Mouse (Mus musculus) heart, postnatal 4 days (tissue): ENCODE data around the gene Dhrs9. TPM values are rescaled to one million over a fixed set of nuclear protein-coding genes. Genes with fewer than 3 reads are reported as not detected.
"Not testable (repeated sequence)": the region's sequence is repeated elsewhere in the genome, so short reads cannot be mapped to it uniquely, and the experiment has no call there.

Source experiments
- DNase-seq: peaks from one replicate; pipeline ENCODE4 v3.0.0; 2021
- total RNA-seq, 2 experiments: library from RNA; stranded (reverse); gene quantifications; 2 replicates each; pipeline ENCODE4 v1.2.3; 2021

Gene Dhrs9
- total RNA-seq: under 1 TPM; 0.16 to 0.17 TPM

DNA sequence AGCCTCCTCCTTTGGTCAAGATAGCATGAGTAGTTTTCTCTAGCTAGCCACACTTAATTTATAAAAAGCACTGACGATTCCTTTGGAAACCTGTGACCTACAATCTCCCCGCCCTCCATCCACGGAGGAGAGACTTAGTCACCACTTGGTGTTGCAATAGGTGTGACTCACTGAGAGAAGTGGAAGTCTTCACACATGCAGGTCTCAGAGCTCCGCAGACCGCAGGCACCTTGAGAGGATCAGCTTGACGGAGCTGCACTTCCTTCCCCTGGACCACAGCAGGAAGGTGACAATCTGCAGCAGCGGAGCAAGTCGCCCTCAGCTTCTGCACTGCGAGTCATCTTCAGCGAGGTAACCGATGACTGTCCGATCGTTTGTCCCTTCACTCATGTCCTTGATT lies at the start of gene Dhrs9:
TSS of gene Dhrs9 (plus strand) at position 165 of the 400 bp plus-strand sequence.
- DNase-seq: no peak

DNA sequence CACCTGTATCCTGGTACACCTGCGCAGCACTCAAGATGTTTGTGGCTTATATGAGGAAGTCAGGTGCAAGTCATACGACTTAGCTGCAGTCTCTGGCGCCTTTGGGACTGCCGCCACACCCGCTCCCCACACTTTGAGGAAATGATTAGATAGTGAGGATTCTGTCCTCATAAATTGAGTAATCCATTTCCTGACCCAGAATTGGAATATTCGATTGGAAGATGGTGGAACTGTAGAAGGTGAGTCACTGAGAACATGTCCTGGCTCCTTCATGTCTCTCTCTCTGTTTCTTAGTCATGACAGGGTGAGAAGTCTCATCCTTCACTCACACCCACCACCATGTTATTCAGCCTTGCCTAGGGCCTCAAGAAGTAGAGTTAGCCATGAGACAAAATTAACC lies 48.7 kb upstream of the Dhrs9 start:
- not testable (repeated sequence) for DNase-seq

DNA sequence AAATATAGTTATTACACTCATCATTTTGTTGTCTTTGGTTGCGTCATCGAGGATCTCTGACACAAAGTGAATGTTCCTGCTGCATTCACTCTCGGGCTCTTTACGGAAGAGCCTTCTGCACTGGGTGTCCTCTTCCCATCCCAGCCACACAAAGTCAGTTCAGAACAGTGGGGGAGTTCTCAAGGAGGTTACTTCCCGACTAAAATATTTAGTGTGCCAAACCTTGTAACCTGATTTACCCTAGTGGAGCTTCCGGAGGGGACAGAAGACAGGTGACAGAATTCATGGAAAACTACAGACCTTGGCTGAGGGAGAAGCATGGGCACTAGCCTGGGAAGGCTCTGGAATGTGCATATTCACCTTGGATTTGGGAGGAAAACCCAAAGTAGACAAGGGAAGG lies 38.7 kb upstream of the Dhrs9 start:
- DNase-seq: no peak

DNA sequence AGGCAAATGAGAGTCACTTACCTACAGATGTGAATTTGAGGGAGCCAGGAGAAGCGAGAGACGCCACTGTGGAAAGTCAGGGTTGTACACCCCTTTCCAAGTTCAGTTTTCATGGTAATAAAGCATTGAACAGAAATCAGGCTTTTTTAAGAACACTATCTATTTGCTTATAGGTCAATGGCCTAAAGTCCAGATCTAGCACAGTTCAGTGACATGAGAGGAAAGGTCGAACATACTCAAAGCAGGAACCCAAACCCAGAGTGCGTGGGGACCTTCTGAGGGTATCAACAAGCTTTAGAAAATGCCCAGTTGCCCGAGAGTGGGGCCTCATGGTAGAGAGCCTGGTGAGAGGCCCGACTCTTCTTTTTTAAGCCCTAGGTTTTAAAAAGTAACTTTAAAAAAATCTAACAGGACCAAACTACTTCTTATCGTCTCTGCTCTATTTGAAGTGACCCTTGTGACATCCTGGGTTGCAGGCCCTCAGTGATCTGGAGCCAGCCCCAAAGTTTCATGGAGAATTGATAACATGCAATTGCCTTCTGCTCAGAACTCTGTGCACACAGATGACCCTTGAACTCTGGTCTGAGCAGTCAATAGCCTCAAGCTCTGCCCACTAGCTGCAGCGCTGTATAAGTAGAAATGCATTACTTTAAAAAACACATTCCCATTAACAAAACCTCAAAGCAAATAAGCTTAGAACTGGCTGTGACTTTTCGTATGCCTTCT lies 37.6 kb upstream of the Dhrs9 start, which contains the start of gene Abcb11:
TSS of gene Abcb11 (minus strand) at position 121 of the 726 bp plus-strand sequence.
- no peak for DNase-seq

DNA sequence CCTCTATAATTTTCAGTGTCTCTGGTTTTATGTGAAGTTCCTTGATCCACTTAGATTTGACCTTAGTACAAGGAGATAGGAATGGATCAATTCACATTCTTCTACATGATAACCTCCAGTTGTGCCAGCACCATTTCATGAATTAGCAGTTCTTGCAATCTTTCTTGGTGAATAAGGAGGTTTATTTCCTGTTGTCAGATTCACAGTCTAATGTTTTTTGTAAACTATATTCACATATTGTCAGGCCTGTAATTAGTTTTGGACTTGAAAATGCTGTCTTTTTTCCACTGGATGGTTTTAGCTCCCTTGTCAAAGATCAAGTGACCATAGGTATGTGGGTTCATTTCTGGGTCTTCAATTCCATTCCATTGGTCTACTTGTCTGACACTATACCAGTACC lies 24.8 kb upstream of the Dhrs9 start:
- not testable (repeated sequence) for DNase-seq

DNA sequence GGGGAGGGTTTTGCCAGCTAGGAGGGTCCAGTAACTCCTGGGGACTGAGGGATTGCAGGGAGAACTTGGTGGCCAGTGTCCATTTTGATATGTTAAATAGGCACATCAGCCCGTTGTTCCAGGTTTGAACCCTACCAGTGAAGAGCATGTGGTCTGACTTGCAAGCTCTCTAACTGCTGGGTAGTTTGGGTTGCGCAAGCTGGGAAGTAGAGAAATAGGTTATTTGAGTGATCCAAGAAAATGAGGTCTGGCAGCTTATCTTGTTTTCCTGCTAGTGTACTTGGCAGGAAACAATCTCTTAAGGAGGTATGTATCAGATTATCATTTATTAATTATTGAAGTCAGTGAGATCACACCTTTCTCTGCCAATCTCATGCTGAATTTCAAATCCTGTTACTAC lies 15.4 kb upstream of the Dhrs9 start:
- no peak for DNase-seq

DNA sequence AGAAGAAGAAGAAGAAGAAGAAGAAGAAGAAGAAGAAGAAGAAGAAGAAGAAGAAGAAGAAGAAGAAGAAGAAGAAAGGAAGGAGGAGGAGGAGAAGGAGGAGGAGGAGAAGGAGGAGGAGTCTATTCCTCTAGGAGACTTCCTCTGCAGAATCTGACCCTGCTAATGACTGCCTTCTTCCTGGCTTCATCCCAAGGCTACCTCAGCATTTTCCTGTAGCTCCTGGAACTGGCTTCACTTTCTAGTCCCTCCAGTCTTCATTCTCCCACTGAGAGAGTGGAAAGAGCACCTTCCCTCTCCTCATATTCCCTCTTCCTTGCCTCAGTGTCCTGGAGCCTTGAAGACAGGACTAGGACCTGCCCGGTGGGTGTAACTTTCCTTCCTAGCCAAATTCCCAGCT lies 15.0 kb upstream of the Dhrs9 start:
- DNase-seq: no peak

DNA sequence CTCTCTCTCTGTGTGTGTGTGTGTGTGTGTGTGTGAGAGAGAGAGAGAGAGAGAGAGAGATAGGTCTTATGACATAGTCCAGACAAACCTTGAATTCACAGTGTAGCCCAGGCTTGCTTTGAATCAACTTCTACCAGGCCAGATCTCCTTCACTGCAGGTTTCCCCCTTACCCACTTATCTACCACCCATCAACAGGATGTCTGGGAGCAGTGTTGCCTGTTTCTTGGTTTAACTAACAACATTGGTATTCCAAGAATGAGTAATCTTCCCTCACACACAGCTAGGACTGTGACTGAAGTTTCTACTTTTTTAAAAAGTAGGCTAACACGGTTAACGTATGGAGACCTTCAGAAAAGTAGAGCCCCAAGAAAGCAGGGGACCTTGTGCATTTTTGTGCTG lies 3.5 kb upstream of the Dhrs9 start:
- no peak for DNase-seq

DNA sequence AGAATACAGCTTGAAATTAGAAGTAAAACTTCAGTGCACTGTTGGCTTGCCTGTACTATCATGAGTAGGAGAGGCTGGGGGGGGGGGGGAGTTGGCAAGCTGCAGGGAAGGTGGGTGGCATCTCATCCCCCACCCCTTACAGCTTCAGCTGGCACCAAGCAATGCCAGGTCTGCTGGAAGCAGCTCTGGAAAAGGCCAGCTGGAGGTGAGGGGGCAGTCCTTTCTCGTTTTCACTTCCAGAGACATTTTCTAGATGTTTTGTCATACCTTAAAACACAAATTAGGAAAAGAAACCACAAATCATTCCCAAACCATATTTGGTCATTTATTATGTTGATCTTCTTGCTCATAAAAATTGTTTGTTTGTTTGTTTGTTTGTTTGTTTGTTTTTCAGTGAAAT lies 444 bp upstream of the Dhrs9 start:
- DNase-seq: no peak

DNA sequence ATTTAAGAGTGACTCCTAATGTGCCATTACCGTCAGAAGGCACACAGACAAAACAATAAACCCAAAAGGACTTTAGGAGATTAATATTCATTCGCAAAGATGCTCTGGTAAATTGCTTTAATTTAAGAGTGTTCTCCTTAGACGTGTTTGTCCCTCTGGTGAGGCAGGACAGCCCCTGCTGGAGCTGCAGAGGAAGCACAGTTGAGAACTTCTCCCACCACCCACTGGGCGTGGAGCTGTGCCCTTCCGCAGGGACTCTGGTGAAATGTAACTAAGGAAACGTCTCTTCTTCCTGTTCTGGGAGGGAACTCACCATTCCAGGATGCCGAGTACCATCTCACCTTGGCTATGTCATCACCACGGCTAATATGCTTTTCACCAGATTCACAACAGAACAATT lies 1.5 kb downstream of the Dhrs9 start:
- no peak for DNase-seq

DNA sequence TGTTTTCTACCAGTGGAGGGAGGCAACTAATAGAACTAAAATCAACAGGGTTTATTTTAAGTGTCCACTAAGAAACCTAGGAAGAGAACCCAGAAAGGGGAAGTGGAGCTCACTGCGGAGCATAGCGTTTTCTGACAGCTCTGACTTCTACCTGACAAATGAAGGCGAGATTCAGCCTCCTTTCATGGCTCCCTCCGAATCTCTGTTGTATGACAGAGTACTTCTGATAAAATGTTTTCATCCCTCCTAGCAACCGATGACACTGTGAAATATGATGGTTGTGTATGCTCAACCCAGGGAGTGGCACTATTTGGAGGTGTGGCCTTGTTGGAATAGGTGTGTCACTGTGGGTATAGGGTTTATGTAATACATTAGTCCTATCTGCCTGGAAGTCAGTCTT lies 2.6 kb downstream of the Dhrs9 start:
- no peak for DNase-seq

DNA sequence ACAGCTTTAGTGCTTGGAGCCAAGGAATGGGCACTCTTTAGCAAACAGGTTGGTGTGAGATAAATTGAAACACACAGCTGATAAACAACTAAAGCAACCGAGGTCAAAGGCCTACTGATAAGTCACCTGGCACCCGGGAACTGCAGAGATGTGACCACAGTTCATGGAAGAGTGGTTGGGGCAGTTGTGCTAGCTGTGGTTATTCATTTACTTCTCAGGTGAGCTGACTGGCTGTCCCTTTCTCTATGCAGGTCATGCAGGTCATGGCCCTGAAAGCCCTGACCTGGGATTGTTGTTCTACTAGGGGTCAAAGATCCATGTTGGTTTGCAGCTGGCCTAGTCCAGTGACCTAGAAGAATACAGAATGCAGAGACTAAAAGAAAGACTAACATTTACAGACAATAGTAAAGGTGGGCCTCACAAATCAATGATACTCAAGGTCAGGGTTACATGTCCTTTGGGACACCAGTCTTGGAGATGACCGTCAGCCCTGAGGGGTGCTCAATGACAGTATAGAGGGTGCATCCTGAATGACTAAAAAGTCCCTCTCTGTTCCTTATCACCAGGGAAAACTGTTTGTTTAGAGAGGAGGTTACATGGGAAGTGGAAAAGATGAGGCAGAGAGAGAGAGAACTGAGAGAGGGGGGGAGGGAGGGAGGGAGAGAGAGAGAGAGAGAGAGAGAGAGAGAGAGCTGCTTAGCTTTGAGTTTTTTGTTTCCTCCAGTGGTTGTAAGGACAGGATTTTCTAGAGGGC lies 6.0 kb downstream of the Dhrs9 start:
- no peak for DNase-seq

DNA sequence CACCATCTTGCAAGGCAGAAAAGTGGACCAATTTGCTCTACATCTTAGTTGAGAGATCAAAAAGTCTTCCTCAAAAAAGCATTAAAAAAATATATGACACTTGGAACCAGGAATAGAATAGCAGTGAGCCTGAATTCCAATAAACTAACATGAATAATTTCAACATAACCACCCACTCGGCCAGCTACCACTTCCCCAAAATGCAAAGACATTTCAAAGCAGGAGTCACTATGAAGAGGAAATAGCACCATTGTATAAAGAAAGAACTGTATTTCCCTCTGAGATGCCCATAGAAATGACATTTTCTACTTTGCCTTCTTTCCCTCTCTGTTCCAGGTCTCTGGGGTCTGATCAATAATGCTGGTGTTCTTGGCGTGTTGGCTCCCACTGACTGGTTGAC lies 13.7 kb downstream of the Dhrs9 start:
- DNase-seq: no peak

DNA sequence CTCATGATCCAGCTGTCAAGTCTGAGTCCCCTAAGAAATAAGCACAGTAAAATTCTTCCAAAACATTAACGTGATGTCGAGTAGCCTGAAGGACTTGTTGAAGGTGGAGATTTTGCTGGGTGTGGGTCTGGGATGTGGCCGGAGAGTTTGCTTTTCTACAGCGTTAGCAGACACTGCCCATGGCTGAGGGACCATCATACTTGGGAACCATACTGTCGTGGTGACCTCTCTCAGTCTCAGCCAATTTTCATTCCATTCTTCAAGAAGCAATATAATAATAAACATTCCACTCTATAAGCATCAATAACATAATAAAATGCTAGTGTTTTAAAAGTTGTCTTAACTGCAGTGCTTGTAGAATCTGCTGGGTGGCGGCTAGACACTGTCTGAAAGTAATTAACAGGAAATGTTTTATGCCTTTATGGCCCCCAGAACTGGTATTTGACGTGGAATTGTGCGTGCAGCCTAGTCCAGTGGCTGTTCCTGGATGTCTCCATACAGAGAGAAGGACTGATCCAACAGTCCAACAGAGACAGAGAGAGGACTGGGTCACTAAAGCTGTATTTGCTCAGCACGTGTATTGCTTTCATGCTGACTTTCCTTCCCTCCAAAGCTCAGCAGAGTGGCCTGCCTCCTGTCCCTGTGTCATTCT lies 15.5 kb downstream of the Dhrs9 start:
- DNase-seq: no peak

DNA sequence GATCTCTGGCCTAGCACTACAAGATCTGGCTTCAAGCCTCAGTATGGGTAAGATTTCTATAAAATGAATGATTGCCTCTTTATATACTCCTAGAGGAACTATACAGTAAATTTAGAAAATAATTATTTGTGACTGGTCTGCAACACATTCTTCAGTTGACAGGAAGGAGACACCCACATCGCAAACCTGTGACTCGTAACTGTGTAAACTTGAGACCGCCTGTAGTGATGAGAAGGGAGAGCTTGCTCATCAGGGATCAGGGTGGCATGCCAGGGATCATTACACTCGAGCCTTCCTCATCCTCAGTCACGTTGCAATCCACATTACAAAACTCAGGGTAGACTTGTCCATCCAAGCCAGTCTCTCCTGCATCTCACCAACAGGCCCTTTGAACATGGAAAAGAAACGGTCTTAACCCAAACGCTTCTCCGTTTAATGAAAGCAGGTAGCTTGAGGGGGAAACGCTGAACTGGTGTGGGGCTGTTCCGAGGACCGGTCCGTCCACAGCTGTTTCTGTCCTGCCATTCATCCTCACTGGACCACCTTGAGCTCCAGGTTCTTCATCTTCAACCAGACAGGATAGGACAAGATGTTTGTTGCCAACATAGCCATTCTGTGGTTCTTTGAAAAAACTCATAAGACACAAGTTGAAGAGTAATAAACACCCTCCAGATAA lies 16.7 kb downstream of the Dhrs9 start:
- no peak for DNase-seq

DNA sequence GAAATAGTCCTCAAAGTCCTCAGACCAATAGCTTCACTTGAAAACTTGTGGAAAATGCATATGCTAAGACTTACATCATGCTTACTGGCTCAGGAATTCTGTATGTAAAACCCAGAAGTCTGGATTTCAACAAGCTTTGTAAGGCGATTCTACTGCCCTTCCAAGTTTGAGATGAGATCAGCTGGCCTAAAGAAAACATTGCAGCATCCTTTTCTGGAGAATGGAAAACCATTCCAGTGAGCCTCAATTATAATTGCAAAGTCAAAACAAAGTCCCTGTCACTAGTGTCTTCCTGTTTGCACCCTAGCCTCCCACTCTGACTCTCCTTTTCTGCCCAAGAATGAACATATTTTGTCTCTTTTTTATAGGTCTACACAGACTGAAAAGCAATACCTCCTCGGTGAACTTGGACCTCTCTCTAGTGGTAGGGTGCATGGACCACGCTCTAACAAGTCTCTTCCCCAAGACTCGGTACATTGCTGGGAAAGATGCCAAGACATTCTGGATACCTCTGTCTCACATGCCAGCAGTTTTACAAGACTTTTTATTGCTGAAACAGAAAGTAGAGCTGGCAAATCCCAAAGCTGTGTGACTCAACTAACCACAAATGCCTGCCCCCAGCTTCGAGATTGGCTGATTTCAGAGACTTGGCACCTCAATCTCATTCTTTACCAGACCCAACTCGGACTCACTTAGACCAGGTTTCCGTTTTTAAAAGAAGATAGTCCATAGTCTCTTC lies 20.8 kb downstream of the Dhrs9 start:
- DNase-seq: no peak

DNA sequence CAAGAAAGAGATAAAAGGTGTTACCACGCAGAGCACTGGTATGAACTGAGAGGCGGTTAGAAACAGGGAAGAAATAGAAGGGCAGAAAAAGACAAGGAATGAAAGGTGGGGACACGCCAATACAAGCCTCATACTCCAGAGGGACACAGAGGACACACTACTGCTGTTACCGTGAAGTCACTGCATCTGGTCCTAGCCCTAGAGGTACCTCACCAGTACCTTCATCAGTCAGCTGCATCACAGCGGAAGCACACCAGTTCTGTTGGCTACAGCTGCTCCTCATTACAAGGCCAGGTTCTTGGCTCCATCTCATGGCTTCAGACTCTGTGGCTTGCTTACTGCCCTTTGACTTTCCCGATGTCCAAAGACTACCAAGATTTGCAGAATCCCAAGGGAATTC lies 21.6 kb downstream of the Dhrs9 start:
- no peak for DNase-seq

DNA sequence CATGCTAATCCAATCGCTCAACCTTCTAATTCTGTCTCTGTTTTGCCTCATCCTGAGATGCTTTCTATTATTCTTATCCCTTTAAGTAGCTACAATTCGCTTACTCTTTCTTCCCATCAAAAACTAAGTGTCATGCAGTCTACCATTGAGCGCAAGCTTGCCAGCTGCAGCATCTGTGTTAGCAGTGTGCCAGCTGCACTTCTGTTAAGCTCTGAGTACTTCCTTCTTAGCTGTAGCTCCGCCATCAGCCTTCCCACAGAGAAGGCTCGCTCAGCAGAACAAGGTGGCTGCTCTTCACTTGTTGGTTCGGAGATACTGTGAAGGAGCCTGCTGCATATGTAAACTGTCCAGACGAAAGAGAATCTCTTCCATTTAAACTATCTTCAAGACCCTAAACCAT lies 22.1 kb downstream of the Dhrs9 start:
- DNase-seq: no peak

DNA sequence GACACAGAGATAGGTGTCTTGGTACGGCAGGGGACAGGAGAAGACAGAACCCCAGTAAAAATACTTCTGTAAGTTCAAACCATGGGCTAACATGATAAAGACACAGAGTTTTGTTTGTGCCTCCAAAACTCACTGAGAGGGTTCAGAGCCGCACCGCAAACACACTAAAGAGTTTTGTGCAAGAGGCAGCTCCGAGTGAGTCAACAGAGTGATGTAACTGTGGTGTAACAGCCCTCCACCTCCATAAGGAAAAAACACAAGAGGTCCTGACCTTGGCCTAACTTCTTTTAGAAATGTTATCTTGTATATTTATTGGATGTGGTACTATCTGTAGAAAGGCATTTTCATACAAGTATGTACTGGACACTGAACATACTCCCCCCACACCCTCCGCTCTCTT lies 25.4 kb downstream of the Dhrs9 start:
- no peak for DNase-seq

DNA sequence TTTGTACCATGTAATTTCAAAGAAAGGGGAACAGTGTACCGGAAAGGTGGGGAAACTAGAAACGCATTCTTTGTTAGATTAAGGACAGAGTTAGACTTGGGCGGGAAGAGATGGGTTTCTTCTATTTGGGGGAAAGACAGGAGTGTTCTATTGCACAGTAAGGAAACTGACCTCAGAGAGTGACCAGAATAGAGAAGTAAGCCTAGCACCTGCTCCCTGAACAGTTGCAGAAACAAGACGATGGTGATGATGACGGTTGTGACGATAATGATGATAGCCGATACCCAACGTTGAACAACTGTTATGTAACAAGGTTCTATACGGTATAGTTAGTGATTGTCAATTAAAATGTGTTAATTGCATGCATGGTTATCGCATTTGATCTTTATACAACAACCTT lies 34.3 kb downstream of the Dhrs9 start:
- DNase-seq: no peak

DNA sequence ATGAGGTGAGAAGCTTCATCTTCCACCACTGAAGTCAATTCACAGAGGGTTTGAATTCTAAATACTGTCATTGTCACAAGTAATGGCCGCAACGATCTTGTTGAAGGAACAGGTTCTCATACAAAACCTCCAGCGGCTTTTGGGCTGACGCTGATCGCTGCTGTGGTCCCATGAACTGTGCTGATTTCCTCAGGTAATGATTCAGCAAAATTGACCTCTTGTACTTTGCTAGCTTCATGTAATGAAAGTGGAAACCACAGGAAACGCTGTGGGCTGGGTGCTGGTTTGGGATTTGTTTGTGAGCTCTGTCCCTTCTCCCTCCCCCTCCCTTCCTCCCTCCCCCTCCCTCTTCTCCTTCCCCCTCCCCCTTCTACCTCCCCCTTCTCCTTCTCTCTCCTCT lies 34.8 kb downstream of the Dhrs9 start:
- no peak for DNase-seq

DNA sequence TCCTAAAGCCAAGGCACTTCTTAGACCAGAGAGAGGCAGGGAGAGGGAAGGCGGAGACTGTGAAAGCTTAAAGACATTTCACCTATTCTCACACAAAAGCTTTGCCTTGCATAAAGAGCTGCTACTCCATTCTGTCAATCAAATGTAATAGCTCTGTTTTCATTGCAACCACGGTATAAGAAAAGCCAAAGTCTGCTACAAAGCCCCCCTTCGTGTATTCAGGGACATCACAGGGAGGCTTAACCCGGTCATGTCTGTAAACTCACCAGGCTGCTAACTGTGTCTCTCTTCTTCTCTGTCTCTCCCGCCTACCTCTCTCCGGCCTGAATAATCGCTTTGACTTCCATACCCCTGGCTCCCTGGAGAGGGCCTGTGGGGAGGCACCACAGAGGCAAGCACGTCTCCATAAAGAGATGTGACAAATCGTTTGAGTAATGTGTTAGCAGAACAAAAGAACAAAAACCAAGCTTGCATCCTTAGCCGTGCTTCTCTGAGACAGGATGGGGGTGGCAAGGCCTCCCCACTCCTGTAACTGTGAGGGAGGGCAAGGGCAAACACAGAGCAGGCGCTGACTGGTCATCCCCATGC lies 38.1 kb downstream of the Dhrs9 start:
- no peak for DNase-seq
